Mouse (Mus musculus): ENCODE measurements around the gene Gm14418. TPM values are rescaled to one million over a fixed set of nuclear protein-coding genes. Genes with fewer than 3 reads are reported as not detected.
"Not testable (repeated sequence)": the region's sequence is repeated elsewhere in the genome, so short reads cannot be mapped to it uniquely, and the experiment has no call there.

The Gm14418 gene
- 7.7 and 8.8 TPM in 2 replicates for polyA plus RNA-seq (2014; fragmentation: Nextera tagmentation; extraction: Ambion mirVana)

GRCm38 (mm10) chr2:177398096-177398495 lies at the start of gene Gm14418:
Gm14418 (minus strand) TSS chr2:177398320.
- not testable (repeated sequence) for H3K27ac ChIP-seq (ENCODE audit: low read depth, low read length); ATAC-seq (replicated peaks; ENCODE audit: insufficient number of reproducible peaks, low FRiP score, low TSS enrichment); H3K4me1 ChIP-seq (ENCODE audit: control insufficient read depth, insufficient read depth, low read length); H3K9ac ChIP-seq (ENCODE audit: low read depth, low read length); H3K36me3 ChIP-seq (ENCODE audit: control insufficient read depth, insufficient read depth, low read length); H3K9me3 ChIP-seq (replicated peaks; ENCODE audit: control insufficient read depth, low read length); H3K4me2 ChIP-seq; H3K27me3 ChIP-seq (ENCODE audit: control insufficient read depth, insufficient read depth, low read length)
- peak within 1 kb of the TSS; percentile 36 for H3K4me3 ChIP-seq (ENCODE audit: low read depth, low read length)
- WGBS (ENCODE audit: insufficient replicate concordance), result 25% methylated on average over 6 of the region's 6 CpGs

Other genes with a start within 250 kb of the Gm14418 start
- gene Gm14410, start 191.9 kb downstream of the Gm14418 start, polyA plus RNA-seq (2014; fragmentation: Nextera tagmentation; extraction: Ambion mirVana), result 24.0 and 24.4 TPM in 2 replicates
- gene Gm14409, start 131.3 kb downstream of the Gm14418 start, polyA plus RNA-seq (2014; fragmentation: Nextera tagmentation; extraction: Ambion mirVana), result not detected in 2 replicates
- gene Gm14412, start 74.0 kb downstream of the Gm14418 start, polyA plus RNA-seq (2014; fragmentation: Nextera tagmentation; extraction: Ambion mirVana), result 0.40 and 0.59 TPM in 2 replicates
- 13.6 and 16.0 TPM in 2 replicates for gene Zfp970, start 66.4 kb upstream of the Gm14418 start, polyA plus RNA-seq (2014; fragmentation: Nextera tagmentation; extraction: Ambion mirVana)
- 8.1 TPM in 2 replicates for gene Gm14403, start 99.9 kb upstream of the Gm14418 start, polyA plus RNA-seq (2014; fragmentation: Nextera tagmentation; extraction: Ambion mirVana)
- gene Gm14406, start 179.9 kb upstream of the Gm14418 start, polyA plus RNA-seq (2014; fragmentation: Nextera tagmentation; extraction: Ambion mirVana), result not detected in 2 replicates